Mouse (Mus musculus) layer of hippocampus, postnatal 25 days (tissue): ENCODE results near the gene Cel. TPM values are rescaled to one million over a fixed set of nuclear protein-coding genes. Genes with fewer than 3 reads are reported as not detected.
A peak's percentile ranks its signal among the peaks of the same experiment; 100 is the strongest.

Experiments
- DNase-seq, 2 experiments: peaks; one replicate each; pipeline ENCODE4 v3.0.0; 2022; ENCODE audit warnings: mixed read lengths in 2 of 2, low spot score in 1 of 2; ENCODE audit errors: extremely low spot score in 1 of 2
- total RNA-seq, 2 experiments: library from RNA; stranded (reverse); gene quantifications; 2 replicates each; pipeline ENCODE4 v1.2.3; 2021

Gene Cel
- total RNA-seq, 2 experiments from 2014 or later: not detected

DNA sequence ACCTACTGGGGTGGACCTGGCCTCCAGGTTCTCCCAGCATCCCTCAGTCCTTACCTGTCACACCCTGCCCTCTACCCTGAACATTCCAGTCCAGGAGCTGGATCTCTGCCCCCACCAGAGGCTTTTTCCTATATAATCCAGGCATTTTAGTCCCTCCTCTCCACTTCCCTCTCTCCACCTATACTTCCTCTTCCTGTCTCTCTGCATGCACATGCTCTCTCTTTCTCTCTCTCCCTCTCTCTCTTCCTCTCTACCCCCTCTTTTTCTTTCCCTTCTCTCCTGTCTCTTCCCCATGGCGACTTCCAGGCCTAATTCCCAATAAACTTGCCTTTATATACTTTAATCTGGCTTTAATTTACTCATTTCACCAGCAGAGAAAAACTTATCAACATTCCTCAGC is 25.4 kb upstream of the Cel start:
- DNase-seq: no peak

- no peak for DNase-seq
These were observed 22.5 kb upstream of the Cel start for GRCm38 (mm10) chr2:28585730-28586129.

GRCm38 (mm10) chr2:28585043-28585571 is 21.9 kb upstream of the Cel start:
- DNase-seq: peak in 1 of 2 experiments; percentile 73

- DNase-seq: no peak
These were observed 20.4 kb upstream of the Cel start, which contains the start of gene Gtf3c5 for GRCm38 (mm10) chr2:28583651-28584050. Gtf3c5 (minus strand) TSS chr2:28583751.

DNA sequence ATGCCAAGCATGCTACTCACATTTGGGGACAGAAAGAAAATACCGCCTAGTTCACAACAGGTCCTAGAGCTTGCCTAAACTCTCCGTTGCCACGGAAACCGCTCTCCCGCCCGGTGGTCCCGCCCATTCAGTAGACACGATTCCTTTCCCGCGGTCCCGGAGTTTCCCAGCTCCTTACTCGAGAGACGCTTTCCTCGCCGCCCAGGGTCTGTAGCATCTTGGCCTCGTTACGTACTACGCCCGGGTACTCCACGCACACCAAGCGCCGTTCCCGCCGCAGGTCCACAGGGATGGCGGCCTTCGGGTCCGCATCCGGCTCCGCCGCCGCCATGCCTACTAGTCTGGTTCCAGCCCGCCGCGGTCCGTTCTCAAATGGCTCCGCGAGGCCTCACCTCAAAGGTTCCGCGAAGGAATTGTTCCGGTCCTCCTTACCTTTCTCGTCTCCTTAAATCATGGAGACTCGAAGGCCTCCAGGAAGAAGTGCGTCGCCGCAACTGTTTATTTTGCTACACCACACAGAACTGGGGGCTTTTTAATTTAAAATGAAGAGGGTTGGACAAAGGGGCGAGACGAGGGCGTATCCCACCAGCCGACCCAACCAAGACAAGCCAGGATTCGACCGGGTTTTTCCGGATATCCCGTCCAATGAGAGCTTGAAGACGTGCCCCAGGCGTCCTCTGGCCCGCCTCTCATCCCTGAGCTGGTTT is 19.6 kb upstream of the Cel start:
- DNase-seq: peak; percentile 90 to 92

- peak in 1 of 2 experiments; percentile 54 for DNase-seq
These were observed 14.8 kb upstream of the Cel start for GRCm38 (mm10) chr2:28578003-28578402.

DNA sequence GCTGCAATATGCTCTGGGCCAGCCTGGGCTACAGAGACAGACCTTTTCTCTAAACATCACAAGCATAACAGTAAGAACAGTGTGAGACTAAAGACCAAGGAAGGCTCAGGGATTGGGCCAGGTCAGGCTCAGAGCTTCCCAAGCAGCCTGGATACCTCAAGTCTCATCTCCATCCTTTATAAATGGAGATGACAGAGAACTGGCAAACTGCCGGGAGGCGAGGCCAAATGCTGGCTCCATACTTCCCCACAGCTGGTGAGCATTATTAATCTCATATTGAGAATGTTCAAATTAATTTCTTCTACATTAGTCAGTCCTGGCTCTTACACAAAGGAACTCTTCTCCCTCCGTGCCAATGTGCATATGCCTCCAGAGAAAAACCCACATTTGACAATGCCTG is 13.6 kb upstream of the Cel start:
- DNase-seq: peak in 1 of 2 experiments; percentile 39

DNA sequence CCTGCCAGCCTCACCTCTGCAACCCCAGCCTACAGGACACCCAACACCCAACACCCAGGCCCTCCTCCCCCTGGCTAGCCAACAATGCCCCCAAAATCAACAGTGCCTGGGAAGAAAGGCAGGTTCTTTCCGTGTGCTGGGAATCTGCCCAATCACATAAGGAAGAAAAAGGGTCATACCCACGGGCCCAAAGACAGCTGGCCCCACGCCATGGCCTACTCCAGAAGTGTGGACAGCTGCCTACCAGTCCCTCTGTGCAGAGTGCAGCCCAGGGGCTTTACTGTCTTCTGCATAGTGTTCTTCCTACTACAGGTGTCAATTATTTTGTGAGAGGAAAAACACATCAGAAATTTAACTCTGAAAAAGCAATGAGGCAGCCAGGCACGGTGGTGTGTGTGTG is 12.1 kb upstream of the Cel start:
- DNase-seq: no peak

DNA sequence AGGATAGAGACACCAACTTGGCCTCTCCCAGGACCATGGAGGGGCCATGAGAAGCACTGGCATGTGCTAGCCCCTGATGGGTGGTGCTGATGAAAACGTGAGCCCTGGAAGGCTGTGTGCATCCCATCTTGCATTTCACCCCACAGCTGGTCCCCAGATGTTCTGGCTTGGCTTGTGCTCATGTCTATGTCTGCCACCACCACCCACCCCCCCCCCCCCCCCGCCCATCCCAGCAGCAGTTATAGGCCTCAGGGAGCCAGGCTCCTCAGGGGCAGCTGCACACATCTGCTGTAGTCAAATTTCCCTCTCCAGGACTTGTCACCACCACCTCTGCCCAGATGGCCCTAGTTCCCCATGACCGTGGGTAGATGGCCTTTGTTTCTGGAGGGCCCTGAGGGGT is 6.7 kb upstream of the Cel start:
- no peak for DNase-seq

DNA sequence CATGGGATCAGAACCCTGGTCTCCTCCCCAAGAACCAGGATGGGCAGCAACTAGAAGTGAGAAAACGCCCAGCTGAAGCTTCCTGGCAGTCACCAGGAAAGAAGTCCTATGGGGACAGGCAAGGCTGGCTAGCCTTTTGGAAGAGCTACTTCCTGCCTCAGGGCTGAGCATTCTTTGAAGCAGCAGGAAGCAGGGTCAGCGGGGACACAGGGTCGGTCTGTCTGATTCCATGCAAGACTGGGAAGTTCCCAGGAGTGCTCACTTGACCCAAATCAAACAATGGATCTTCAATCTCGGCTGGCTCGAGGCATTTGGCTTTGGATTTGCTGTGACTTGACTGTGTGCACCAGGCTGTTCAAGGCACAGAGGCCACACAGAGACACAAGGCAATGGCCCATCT is 3.3 kb upstream of the Cel start:
- DNase-seq: no peak

GRCm38 (mm10) chr2:28564380-28564779 is 1.2 kb upstream of the Cel start:
- DNase-seq: no peak

- no peak for DNase-seq
These were observed 627 bp upstream of the Cel start for GRCm38 (mm10) chr2:28563830-28564229.

DNA sequence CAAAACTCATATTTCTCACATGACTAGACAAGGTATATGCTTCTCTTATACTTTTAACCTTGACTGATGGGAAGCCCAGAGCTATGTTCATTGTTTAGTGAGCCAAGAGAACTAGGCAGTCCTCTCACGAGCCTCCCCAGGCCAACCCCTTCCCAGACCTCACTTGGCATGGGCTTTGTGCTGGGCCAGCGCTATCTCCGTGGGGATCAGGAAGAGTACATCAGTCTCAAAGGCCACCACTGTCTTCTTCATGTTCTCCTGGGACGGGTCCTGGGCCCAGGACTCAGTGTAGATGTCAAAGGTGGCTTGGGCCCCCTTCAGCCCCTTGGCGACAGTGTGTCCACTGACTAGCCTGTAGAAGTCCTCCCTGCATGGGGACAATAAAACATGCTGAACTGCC is 5.8 kb downstream of the Cel start:
- DNase-seq: no peak

GRCm38 (mm10) chr2:28552301-28552700 is 10.9 kb downstream of the Cel start:
- no peak for DNase-seq

- no peak for DNase-seq
These were observed 14.0 kb downstream of the Cel start for GRCm38 (mm10) chr2:28549157-28549556.

GRCm38 (mm10) chr2:28547237-28548172 is 15.7 kb downstream of the Cel start:
- DNase-seq: peak; percentile 74 to 95

GRCm38 (mm10) chr2:28546560-28546959 is 16.6 kb downstream of the Cel start:
- DNase-seq: no peak

DNA sequence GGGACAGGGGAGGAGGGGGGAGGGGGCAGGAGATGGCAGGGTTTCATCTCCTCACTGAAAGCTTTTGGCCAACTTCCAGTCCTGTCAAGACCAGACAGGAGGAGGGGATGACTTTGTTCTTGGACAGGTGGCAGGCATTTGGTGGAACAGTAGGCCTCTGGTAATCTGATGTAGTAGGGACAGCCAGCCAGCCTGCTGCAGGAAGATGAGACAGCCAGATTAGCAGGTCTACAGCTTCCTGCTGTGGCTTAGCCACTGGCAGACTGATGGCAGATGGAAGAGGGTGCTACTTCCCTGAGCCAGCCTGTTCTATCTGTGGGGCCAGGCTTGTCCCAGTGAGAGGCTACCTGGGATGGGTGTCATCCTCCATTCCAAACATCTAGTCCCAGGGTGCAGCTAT is 17.2 kb downstream of the Cel start:
- DNase-seq: no peak

GRCm38 (mm10) chr2:28543894-28544293 is 19.3 kb downstream of the Cel start:
- DNase-seq: peak in 1 of 2 experiments; percentile 55

DNA sequence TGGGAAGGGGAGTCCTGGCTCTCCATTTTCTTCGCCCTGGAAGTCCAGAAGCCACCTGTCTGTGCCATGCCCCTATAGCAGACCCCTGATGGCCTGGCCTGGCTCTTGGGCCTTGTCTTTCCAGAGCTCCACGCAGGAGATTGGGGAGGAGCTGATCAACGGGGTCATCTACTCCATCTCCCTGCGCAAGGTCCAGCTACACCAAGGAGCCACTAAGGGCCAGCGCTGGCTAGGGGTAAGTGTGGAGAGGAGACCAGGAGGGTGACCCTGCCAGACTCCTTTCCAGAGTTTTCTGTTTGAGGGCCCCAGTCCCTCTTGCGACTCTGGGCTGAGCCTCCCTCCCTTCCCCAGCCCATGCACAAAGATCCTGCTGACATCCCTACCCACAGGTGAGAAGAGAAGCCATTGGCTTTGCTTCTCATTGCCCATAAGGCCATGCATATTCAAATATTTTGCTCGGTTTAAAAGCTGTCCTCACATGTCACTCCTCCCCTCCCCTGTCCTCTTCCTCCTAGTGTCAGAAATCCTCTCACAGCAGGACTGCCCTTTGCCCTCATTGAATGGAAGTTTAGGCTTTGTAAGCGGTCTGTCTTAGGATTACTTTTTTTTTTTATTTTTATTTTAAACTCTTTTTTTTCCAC is 22.5 kb downstream of the Cel start:
- no peak for DNase-seq

GRCm38 (mm10) chr2:28539949-28540348 is 23.3 kb downstream of the Cel start:
- DNase-seq: no peak
